Mouse (Mus musculus): ENCODE measurements around the gene Crygn. TPM values are rescaled to one million over a fixed set of nuclear protein-coding genes. Genes with fewer than 3 reads are reported as not detected.

Gene Crygn
- polyA plus RNA-seq, 1 experiment from 2014 or later = 1.8 TPM

Other genes with a start within 250 kb of the Crygn start
- 1.2 and 2.3 TPM in 2 replicates for gene Gbx1, start 230.8 kb downstream of the Crygn start, polyA plus RNA-seq (2015; fragmentation: Nextera tagmentation; extraction: Ambion mirVana)
- gene Asb10, start 217.0 kb downstream of the Crygn start, polyA plus RNA-seq (2015; fragmentation: Nextera tagmentation; extraction: Ambion mirVana) = 0.11 and 0.42 TPM in 2 replicates
- gene 4931409K22Rik, start 201.2 kb downstream of the Crygn start, polyA plus RNA-seq (2015; fragmentation: Nextera tagmentation; extraction: Ambion mirVana) = 0.42 and 0.56 TPM in 2 replicates
- gene Abcf2, start 180.5 kb downstream of the Crygn start, polyA plus RNA-seq (2015; fragmentation: Nextera tagmentation; extraction: Ambion mirVana) = 101 and 106 TPM in 2 replicates
- gene Chpf2, start 171.3 kb downstream of the Crygn start, polyA plus RNA-seq (2015; fragmentation: Nextera tagmentation; extraction: Ambion mirVana) = 19.7 and 21.1 TPM in 2 replicates
- 171 and 176 TPM in 2 replicates for gene Smarcd3, start 133.6 kb downstream of the Crygn start, polyA plus RNA-seq (2015; fragmentation: Nextera tagmentation; extraction: Ambion mirVana)
- 59.7 and 61.2 TPM in 2 replicates for gene Nub1, start 72.5 kb downstream of the Crygn start, polyA plus RNA-seq (2015; fragmentation: Nextera tagmentation; extraction: Ambion mirVana)
- 4.0 and 4.5 TPM in 2 replicates for gene Wdr86, start 27.3 kb downstream of the Crygn start, polyA plus RNA-seq (2015; fragmentation: Nextera tagmentation; extraction: Ambion mirVana)
- gene Rheb, start 84.6 kb upstream of the Crygn start, polyA plus RNA-seq (2015; fragmentation: Nextera tagmentation; extraction: Ambion mirVana) = 231 and 243 TPM in 2 replicates

Data from forebrain, embryonic 15.5 days (tissue).